9 mouse cellular contexts compared by ENCODE assay signal in genomic region chrX:136304295-136304694, GRCm38 (mm10). TPM values are rescaled to one million over a fixed set of nuclear protein-coding genes. Genes with fewer than 3 reads are reported as not detected.
DNase-seq lines count a peak whose midpoint lies in the region; ATAC-seq and TF ChIP-seq lines count a peak whose summit lies in the region.
"Had no signal": no experiment of that assay in that cellular context is flagged by ENCODE, and none has a peak within 500 bp of the region (broad histone marks: within the 10 kb centered on the region; RNA-seq: fewer than 3 reads in every experiment).

No protein-coding gene starts in this region.

- peak; percentile 67 for TF ChIP-seq CTCF in hindbrain, postnatal 0 days (IDR thresholded peaks at IDR 0.05; ENCODE audit: low read depth)

- no peaks in the 10 kb centered on the region for H3K36me3 ChIP-seq in hindbrain, postnatal 0 days (ENCODE audit: insufficient read depth, low read length)
- H3K36me3 ChIP-seq: neural tube, embryonic 13.5 days had no signal

- no peaks in the 10 kb centered on the region for H3K9me3 ChIP-seq in hindbrain, postnatal 0 days (ENCODE audit: low read length)
- H3K9me3 ChIP-seq: neural tube, embryonic 13.5 days had no signal

- no peak overlapping the region for H3K27ac ChIP-seq in hindbrain, postnatal 0 days
- H3K27ac ChIP-seq: neural tube, embryonic 13.5 days had no signal

- ATAC-seq in hindbrain, postnatal 0 days: no peak
- ATAC-seq in megakaryocyte-erythroid progenitor cell, adult 5-6 weeks (replicated peaks; ENCODE audit: low FRiP score, low TSS enrichment, poor library complexity, severe bottlenecking): 0 out of 2 replicates have a peak, but pooled peaks have one; percentile 47
- no peak for ATAC-seq in erythroblast, adult 5-6 weeks (replicated peaks; ENCODE audit: low FRiP score, poor library complexity, severe bottlenecking)

- no peak overlapping the region for H3K4me3 ChIP-seq in hindbrain, postnatal 0 days (ENCODE audit: low read length)
- H3K4me3 ChIP-seq: neural tube, embryonic 13.5 days had no signal

- H3K4me1 ChIP-seq in hindbrain, postnatal 0 days (ENCODE audit: insufficient read depth, low read length): no peaks in the 10 kb centered on the region
- H3K4me1 ChIP-seq: neural tube, embryonic 13.5 days had no signal

- H3K27me3 ChIP-seq in hindbrain, postnatal 0 days (ENCODE audit: insufficient read depth, low read length): no peaks in the 10 kb centered on the region
- H3K27me3 ChIP-seq: neural tube, embryonic 13.5 days had no signal

- no peak overlapping the region for H3K9ac ChIP-seq in hindbrain, postnatal 0 days (replicated peaks; ENCODE audit: low read length)
- H3K9ac ChIP-seq: neural tube, embryonic 13.5 days had no signal

- H3K4me2 ChIP-seq in hindbrain, postnatal 0 days (ENCODE audit: low read depth, low read length): no peak overlapping the region
- H3K4me2 ChIP-seq: neural tube, embryonic 13.5 days had no signal

- DNase-seq in gastrocnemius, postnatal 10 days: peak; percentile 13
- no peak for DNase-seq in gastrocnemius, postnatal 25 days
- DNase-seq in right cerebral cortex, adult 18-20 months: peak; percentile 6
- no peak for DNase-seq in right cerebral cortex, postnatal 36 days (ENCODE audit: low spot score in 2 of 2)
- DNase-seq in c-Kit-positive CD71-positive TER-119-positive erythroid progenitor cells, embryonic 14.5 days (ENCODE audit: low spot score): peak; percentile 20
- DNase-seq in hindbrain, postnatal 0 days (ENCODE audit: low spot score): peak; percentile 62

RNA-seq across cellular contexts. Expression of gene Bex3, which starts 34.2 kb away (rescaled TPM):
- 10 to 100 TPM; 23.1 to 32.4 TPM for total RNA-seq in gastrocnemius, postnatal 10 days (2021)
- total RNA-seq in gastrocnemius, postnatal 25 days (2021): 1 to 10 TPM; 3.1 to 4.8 TPM
- 263 and 314 TPM in 2 replicates for total RNA-seq in hindbrain, postnatal 0 days (2014; rRNA removed)
- 900 and 904 TPM in 2 replicates for polyA plus RNA-seq in hindbrain, postnatal 0 days (2015; fragmentation: Nextera tagmentation; extraction: Ambion mirVana)
- total RNA-seq in megakaryocyte-erythroid progenitor cell, adult 5-6 weeks (2014; fragmentation: Nextera tagmentation): 180 and 219 TPM in 2 replicates
- total RNA-seq in megakaryocyte-erythroid progenitor cell, adult 5-6 weeks (2017): 163 and 216 TPM in 2 replicates
- total RNA-seq in erythroblast, adult 5-6 weeks (2015; ENCODE audit: low replicate concordance): 25.1 and 47.8 TPM in 2 replicates
- total RNA-seq in erythroblast, adult 5-6 weeks (2017; ENCODE audit: low replicate concordance): 16.9 and 24.5 TPM in 2 replicates

RNA-seq across cellular contexts. Expression of gene Tceal9, which starts 59.4 kb away (rescaled TPM):
- total RNA-seq in gastrocnemius, postnatal 10 days (2021): 10 to 100 TPM; 74.7 to 80.1 TPM
- 10 to 100 TPM; 30.8 to 36.1 TPM for total RNA-seq in gastrocnemius, postnatal 25 days (2021)
- total RNA-seq in hindbrain, postnatal 0 days (2014; rRNA removed): 89.2 and 100 TPM in 2 replicates
- polyA plus RNA-seq in hindbrain, postnatal 0 days (2015; fragmentation: Nextera tagmentation; extraction: Ambion mirVana): 257 and 262 TPM in 2 replicates
- 86.2 and 117 TPM in 2 replicates for total RNA-seq in megakaryocyte-erythroid progenitor cell, adult 5-6 weeks (2014; fragmentation: Nextera tagmentation)
- 259 and 379 TPM in 2 replicates for total RNA-seq in megakaryocyte-erythroid progenitor cell, adult 5-6 weeks (2017)
- 15.6 and 21.3 TPM in 2 replicates for total RNA-seq in erythroblast, adult 5-6 weeks (2015; ENCODE audit: low replicate concordance)
- total RNA-seq in erythroblast, adult 5-6 weeks (2017; ENCODE audit: low replicate concordance): 32.2 and 49.5 TPM in 2 replicates

Comparison
In these comparisons a context has a peak if more than half of its experiments do, and no peak if none do; other contexts are left out.
1. DNase-seq: peak in gastrocnemius, postnatal 10 days (single experiment), right cerebral cortex, adult 18-20 months (single experiment), c-Kit-positive CD71-positive TER-119-positive erythroid progenitor cells, embryonic 14.5 days (single experiment) and hindbrain, postnatal 0 days (single experiment); none in gastrocnemius, postnatal 25 days (single experiment) and right cerebral cortex, postnatal 36 days (0 of 2).